Mouse (Mus musculus) telencephalon, adult 2 months (tissue): ENCODE results near the gene Vmn1r220.
"Not testable (repeated sequence)": the region's sequence is repeated elsewhere in the genome, so short reads cannot be mapped to it uniquely, and the experiment has no call there.

ENCODE experiments used
- DNase-seq: peaks from one replicate; pipeline ENCODE4 v3.0.0-alpha.2; 2011; ENCODE audit warnings: low read depth, low spot score

Gene Vmn1r220

DNA sequence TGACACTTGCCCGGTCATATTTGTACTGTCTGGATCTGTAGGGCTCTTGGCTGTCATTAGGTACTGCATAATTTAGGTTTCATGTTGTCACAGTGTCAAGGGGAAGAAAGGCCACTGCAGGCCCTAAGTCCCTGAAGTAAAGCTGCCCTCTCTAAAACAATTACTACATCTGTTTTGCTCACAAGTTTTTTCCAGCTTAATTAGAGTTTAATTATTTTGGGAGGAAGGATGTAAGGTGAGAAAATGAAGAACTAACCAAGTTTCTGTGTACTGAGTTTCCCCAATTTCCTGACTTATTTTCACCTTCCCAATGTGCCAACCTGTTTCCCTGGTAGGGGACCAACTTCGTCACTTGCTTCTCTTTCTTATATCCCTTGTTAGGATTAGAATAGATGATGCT, at the start of gene Vmn1r220:
Vmn1r220 (minus strand) TSS at position 101 of the 400 bp plus-strand sequence.
- no peak for DNase-seq

DNA sequence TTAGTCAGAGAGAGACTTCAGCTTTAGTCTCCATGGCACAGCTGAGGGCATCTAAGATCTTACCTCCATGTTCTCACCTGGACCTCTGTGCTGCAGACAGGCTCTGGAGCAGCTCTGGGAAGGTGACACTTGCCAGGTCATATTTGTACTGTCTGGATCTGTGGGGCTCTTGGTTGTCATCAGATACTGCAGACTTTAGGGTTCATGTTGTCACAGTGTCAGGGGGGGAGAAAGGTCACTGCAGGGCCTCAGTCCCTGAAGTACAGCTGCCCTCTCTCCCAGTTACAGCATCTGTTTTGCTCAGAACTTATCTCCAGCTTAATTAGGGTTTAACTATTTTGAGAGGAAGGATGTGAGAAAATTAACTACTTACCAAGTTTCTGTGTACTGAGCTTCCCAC, 48.1 kb upstream of the Vmn1r220 start, which contains the start of gene Vmn1r222:
Vmn1r222 (minus strand) TSS at position 101 of the 400 bp plus-strand sequence.
- DNase-seq, result not testable (repeated sequence)

DNA sequence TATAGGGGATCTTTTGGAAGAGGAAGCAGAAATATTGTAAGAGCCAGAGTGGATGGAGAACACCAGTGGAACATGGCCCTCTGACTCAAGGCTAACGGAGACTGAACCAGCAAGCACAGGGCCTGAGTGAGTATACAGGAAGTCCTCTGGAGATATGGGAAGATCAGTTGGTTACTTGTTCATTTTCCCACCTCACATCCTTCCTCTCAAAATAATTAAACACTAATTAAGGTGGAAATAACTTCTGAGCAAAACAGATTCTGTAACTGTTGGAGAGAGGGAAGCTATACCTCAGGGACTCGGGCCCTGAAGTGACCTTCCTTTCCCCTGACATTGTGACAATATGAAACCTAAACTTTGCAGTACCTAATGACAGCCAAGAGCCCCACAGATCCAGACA, 26.1 kb upstream of the Vmn1r220 start, which contains the start of gene Vmn1r221:
Vmn1r221 (plus strand) TSS at position 301 of the 400 bp plus-strand sequence.
- DNase-seq, result not testable (repeated sequence)

DNA sequence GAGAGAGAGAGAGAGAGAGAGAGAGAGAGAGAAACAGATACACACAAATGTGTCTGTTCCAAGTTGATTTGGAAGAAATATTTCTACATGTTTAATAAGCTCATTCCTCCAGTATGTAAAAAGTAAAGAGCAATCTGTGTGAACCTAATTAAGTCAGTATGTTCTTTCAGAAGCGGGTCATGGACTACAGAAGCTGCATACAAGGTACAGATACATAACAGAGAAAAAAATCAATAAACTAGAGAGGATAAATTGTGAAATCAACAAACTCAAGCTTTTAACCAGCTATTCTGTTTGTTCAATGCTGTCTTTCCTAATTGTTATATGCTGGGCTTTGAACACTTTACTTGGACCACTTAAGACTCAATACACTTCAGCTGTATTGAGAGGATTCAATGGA, 16.1 kb upstream of the Vmn1r220 start:
- DNase-seq, result not testable (repeated sequence)

DNA sequence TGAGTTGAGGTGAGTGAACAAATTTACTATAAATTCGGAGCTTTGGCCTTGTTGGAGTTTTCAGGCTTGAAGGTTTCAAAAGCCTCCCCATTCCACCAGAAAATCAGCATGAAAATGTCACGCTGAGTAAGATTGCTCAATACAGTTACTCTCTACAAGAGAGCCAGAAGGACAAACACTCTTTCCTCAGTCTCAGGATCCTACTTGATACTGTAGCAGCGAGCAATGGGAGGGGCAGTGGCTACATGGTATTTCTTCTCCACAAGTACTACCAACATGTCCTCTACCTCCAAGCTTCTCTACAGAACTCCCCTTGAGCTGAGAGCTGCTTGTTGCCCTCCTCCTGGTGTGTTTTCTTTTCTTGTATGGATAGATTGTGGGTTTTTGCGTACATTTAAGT, 21.3 kb downstream of the Vmn1r220 start:
- DNase-seq, result not testable (repeated sequence)

DNA sequence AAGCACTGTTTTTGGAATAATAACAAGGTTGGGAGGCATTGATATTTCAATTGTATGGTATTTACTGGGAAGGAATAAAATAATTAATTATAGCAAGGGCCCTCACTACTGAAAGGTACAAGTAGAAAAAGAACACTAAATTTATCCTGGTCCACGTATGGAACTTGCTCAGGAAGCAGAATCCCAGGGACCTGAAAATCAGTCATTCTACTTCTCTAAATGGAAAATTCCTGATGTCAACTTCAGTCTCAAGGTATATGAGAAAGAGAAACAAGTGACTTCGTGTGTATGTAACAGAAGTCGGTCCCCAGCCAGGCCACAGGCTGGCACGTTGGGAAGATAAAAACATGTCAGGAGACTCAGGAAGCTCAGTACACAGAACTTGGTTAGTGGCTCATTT, 28.8 kb downstream of the Vmn1r220 start, which contains the start of gene Vmn1r219:
Vmn1r219 (plus strand) TSS at position 301 of the 400 bp plus-strand sequence.
- no peak for DNase-seq

DNA sequence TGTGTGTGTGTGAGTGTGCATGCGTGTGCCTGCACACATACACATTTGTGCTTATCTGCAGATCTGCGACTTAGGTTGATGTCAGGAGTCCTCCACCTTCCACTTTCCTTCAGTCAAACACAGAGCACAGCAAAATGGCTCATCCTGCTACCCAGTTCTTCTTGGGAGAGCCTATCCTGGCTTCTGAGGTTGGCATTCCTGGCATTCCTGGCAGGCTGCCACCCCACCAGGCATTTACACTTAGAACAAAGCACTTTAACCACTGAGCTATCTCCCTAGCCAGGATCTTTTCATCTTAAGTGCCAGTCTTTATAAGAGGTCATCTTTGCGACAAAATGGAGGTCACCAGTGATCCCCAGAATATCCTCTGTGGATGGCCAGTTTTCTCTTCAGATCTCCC, 29.9 kb downstream of the Vmn1r220 start:
- no peak for DNase-seq

DNA sequence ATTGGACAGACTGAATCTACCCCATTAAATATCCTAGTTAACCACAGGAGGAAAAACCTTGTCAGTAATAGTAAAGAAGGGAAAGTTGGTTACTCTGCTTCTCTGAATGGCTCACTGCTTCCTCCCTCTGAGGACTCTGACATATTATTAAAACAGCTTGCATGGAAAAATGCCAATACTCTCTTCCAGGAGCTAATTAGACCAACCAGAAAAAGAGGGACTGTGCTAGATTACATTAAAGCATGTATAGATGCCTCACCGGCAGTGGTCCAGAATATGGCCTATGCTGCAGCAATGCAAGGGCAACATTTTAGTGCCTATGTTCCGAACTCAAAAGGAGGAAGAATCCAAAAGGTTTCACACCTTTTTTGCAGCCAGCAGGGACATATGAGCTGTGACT, 48.9 kb downstream of the Vmn1r220 start:
- no peak for DNase-seq

DNA sequence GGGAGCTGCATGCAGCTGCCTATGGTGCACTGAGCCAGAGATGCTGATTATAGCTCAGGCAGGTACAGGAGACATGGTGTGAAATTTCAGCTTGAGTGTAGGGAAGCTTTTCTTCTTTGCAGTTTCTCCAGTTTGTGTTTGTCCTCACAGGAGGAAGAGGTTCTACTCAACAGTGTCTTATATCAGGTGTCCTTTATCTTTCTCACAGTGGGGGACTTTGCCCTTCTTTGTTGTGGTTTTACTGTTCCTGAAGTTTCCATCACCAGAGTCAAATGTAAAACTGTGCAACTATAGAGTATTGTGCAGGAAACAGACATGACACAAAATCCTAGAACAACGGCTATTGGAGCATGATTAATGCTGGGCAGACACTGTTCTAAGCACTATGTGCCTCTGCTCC, 54.3 kb downstream of the Vmn1r220 start:
- DNase-seq, result no peak

DNA sequence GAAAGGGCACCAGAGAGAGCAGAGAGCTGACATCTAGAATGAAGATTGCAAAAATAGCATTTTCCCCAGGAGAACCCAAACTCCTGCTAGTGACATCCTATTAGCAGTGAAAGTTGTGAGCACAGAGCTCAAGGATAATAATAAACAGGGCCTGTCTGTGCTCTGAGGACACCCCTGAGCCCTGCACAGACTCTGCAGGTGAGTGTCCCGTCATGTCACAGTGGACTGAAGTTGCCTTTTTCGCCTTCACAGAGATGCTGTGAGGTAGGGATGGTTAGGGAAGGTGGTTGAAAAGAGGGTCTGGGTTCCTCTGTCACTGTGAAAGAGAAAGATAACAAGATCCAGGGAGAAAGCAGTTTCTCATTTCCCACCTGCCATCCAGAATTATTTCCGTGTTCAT, 54.7 kb downstream of the Vmn1r220 start, which contains the start of gene Vmn1r218:
Vmn1r218 (plus strand) TSS at position 57 of the 400 bp plus-strand sequence.
- DNase-seq, result no peak
